Mouse (Mus musculus) thymus, adult 2 months (tissue): ENCODE measurements at regions not wholly inside any gene's neighbourhood (a gene's known extent, or its start where the extent isn't known, plus 50 kb on each side); places are given as distances from the start of the nearest gene placed in this dataset.

Source experiments
- DNase-seq: peaks from one replicate; pipeline ENCODE4 v3.0.0; 2021
- H3K27ac ChIP-seq: fragments of 200-500 bp; 2 replicates; pipeline ENCODE4 v1.5.1; 2012; ENCODE audit warnings: low read length, control low read depth; ENCODE audit not compliant: control insufficient read depth, insufficient read depth
- H3K27me3 ChIP-seq: fragments of 200-500 bp; 2 replicates; pipeline ENCODE4 v1.6.1; 2012; ENCODE audit warnings: mild to moderate bottlenecking, low read length, moderate library complexity, mixed read lengths; ENCODE audit not compliant: control insufficient read depth, insufficient read depth
- H3K36me3 ChIP-seq: fragments of 200-500 bp; 2 replicates; pipeline ENCODE4 v1.6.1; 2012; ENCODE audit warnings: mild to moderate bottlenecking, low read length, moderate library complexity; ENCODE audit not compliant: control insufficient read depth, insufficient read depth
- H3K4me1 ChIP-seq: fragments of 200-500 bp; replicated peaks from 2 replicates; pipeline ENCODE4 v1.6.1; 2012; ENCODE audit warnings: low read length; ENCODE audit not compliant: control insufficient read depth, insufficient read depth
- H3K4me3 ChIP-seq: fragments of 200-500 bp; 2 replicates; pipeline ENCODE4 v1.5.1; 2012; ENCODE audit warnings: mild to moderate bottlenecking, low read length, control low read depth, moderate library complexity; ENCODE audit not compliant: control insufficient read depth, insufficient read depth
- CTCF ChIP-seq: fragments of 200-500 bp; IDR thresholded peaks from 2 replicates; pipeline ENCODE4 v1.5.1; 2012; ENCODE audit warnings: mild to moderate bottlenecking, control low read depth, low read length, moderate library complexity, borderline replicate concordance; ENCODE audit not compliant: control insufficient read depth, poor library complexity, insufficient read depth; ENCODE audit errors: extremely low read depth
- POLR2A ChIP-seq: fragments of 200-500 bp; IDR thresholded peaks from 2 replicates; pipeline ENCODE4 v1.6.1; 2012; ENCODE audit warnings: mild to moderate bottlenecking, low read length, control low read depth, moderate library complexity; ENCODE audit not compliant: control insufficient read depth, poor library complexity, insufficient read depth; ENCODE audit errors: extremely low read depth
- WGBS: fragments of 180-500 bp; shearing (Covaris S2); methylation state at CpG from one replicate; pipeline ENCODE4 v1.1.7; 2018; 5-methylcytosine and 5-hydroxymethylcytosine counted together

DNA sequence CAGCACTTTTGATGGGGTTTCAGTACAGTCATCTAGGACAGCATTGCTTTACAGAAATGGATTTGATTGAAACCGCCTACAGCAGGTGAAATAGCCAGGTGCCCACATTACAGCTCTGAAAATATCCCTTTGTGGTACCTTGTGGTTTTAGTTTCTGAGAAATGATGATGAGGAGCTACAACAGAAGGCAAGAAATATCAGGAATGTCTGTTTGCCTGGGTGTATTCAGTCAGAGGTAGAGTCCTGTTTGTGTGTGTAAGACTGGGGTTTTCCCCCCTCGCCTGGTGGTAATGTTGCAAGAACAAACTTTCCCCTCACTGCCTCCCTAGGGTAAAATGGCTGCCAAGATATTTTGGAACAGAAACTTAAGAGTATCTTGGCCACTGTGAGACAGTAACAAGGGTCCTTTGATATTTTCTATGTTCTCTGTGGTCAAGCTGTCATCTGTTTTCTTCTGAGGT, 82.4 kb upstream of the Cdkn2b start:
- H3K4me1 ChIP-seq: no peaks in the 10 kb centered on the region
- WGBS: 70% methylated on average over 2 of the region's 2 CpGs
- H3K4me3 ChIP-seq: no peak overlapping the region
- no peak for TF ChIP-seq POLR2A
- TF ChIP-seq CTCF: no peak
- H3K27me3 ChIP-seq: no peaks in the 10 kb centered on the region
- DNase-seq: no peak
- H3K36me3 ChIP-seq: no peaks in the 10 kb centered on the region
- H3K27ac ChIP-seq: no peak overlapping the region

DNA sequence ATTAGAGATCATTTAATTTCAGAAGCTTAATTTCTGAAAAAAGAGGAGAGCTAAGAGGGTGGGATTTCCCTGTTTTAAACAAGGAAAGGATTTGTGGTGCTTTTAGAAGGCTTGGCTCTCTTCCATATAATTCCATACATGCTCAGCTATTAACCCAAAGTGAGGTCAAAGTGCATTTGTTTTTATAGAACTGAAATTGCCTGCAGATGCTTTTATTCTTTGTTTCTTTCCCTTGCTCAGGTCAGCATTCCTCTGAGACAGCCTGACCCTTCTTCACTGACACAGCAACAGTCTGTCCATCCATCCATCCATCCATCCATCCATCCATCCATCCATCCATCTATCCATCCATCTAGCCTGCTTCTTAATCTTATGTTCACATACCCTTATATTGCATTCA, 82.0 kb upstream of the Cdkn2b start:
- no peak for DNase-seq
- H3K27me3 ChIP-seq: no peaks in the 10 kb centered on the region
- H3K27ac ChIP-seq: no peak overlapping the region
- TF ChIP-seq CTCF: no peak
- no peak for TF ChIP-seq POLR2A
- H3K4me3 ChIP-seq: no peak overlapping the region
- no peaks in the 10 kb centered on the region for H3K36me3 ChIP-seq
- H3K4me1 ChIP-seq: no peaks in the 10 kb centered on the region

DNA sequence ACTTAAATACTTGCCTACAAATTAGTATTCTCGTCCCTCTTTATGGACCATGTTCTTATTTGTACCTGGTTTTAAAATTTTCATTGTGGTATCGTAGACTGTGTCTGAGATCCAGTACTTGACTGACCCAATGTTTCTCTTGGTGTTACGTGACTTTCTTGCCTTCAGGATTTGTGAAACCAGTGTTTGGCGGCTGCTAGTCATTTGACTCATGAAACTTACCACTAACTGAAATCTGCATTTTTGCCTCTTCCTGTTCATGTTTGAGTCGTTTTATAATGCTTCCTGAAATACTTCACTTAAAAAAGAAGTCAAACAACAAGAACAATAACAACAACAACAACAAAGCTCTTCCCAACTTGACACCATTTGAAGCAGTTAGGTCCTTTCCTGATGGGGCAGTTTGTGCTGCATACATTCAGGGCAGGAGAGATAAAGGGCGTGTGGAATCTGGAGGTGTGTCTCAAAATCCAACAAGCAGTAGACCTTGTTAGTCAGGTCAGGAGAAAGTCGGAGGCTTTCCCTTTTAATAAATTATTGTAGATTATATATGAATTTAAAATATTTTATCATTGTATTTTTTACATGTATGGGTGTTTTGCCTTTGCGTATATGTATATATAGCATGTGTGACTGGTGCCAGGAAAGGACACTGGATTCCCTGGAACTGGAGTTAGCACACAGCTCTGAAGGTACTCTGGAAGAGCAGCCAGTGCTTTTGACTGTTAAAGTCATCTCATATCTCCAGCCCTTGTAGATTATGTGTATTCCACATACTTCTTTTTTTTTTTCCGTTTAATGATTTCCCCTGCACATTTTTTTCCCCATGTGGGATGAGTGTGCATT, 80.8 kb upstream of the Cdkn2b start:
- TF ChIP-seq CTCF (no peak), POLR2A (no peak)

DNA sequence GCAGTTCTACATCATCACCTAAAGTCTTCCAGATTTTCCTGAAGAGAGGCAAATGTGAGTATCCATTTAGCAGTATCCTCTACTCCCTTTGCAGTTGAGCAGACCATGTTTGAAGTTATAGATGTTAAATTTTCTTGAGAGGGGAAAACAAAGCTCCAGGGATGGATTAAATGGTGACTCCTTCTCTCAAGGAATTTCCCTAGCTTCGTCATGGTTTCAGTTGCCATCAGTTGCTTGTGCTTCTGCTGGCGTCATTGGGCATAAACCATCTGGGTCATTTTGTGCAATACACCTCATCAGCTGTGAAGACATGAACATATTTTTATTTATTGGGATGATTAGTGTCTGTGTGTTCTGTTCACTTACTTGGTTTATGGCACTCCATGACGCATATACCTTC, 72.7 kb upstream of the Cdkn2b start:
- H3K4me3 ChIP-seq: no peak overlapping the region
- DNase-seq: no peak
- WGBS: 97% methylated on average over 3 of the region's 3 CpGs
- H3K4me1 ChIP-seq: no peaks in the 10 kb centered on the region
- H3K27me3 ChIP-seq: no peaks in the 10 kb centered on the region
- TF ChIP-seq POLR2A: no peak
- TF ChIP-seq CTCF: no peak
- no peak overlapping the region for H3K27ac ChIP-seq
- no peaks in the 10 kb centered on the region for H3K36me3 ChIP-seq

More for the DNA sequence above, 80.8 kb upstream of the Cdkn2b start:
- Histone ChIP-seq H3K4me3 (no peak overlapping the region), H3K4me1 (no peaks in the 10 kb centered on the region), H3K27me3 (no peaks in the 10 kb centered on the region), H3K36me3 (no peaks in the 10 kb centered on the region), H3K27ac (no peak overlapping the region)
- WGBS: 73% methylated on average over 9 of the region's 9 CpGs
- DNase-seq: no peak

GRCm38 (mm10) chr4:89382434-89382976, 71.7 kb upstream of the Cdkn2b start:
- Histone ChIP-seq H3K36me3 (no peaks in the 10 kb centered on the region), H3K27ac (no peak overlapping the region), H3K4me3 (no peak overlapping the region), H3K4me1 (no peaks in the 10 kb centered on the region), H3K27me3 (no peaks in the 10 kb centered on the region)
- 85% methylated on average over 4 of the region's 4 CpGs for WGBS
- no peak for DNase-seq
- no peak for TF ChIP-seq POLR2A

- DNase-seq: no peak
- no peak overlapping the region for H3K4me3 ChIP-seq
- H3K27ac ChIP-seq: no peak overlapping the region
- TF ChIP-seq CTCF: no peak
- TF ChIP-seq POLR2A: no peak
- no peaks in the 10 kb centered on the region for H3K36me3 ChIP-seq
- WGBS: 86% methylated on average over 2 of the region's 2 CpGs
- H3K4me1 ChIP-seq: no peaks in the 10 kb centered on the region
- H3K27me3 ChIP-seq: no peaks in the 10 kb centered on the region
These were observed 70.9 kb upstream of the Cdkn2b start for GRCm38 (mm10) chr4:89381763-89382162.

DNA sequence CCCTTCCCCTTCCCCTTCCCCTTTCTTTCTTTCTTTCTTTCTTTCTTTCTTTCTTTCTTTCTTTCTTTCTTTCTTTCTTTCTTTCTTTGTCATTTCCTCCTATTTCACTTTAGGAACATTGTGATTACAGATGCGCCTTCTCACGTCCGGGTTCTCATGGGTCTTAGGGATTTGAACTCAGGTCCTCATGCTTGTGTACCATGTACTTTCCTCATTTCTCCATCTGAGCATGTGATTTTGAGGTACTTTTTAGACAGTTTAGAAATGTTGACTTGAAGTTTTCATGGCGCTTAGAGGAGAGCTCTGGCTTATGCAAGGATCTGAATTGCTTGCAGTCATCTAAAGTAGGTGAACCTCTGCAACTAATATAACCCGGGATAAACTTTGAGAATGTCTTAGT, 70.2 kb upstream of the Cdkn2b start:
- no peak for DNase-seq
- no peaks in the 10 kb centered on the region for H3K36me3 ChIP-seq
- TF ChIP-seq POLR2A (no peak), CTCF (no peak)
- H3K4me1 ChIP-seq: no peaks in the 10 kb centered on the region
- no peak overlapping the region for H3K27ac ChIP-seq
- WGBS: 93% methylated on average over 5 of the region's 5 CpGs
- H3K4me3 ChIP-seq: no peak overlapping the region
- H3K27me3 ChIP-seq: no peaks in the 10 kb centered on the region
